Mouse (Mus musculus) CH12.LX (cell line): ENCODE data around the gene C2cd4d. TPM values are rescaled to one million over a fixed set of nuclear protein-coding genes. Genes with fewer than 3 reads are reported as not detected.
A peak's percentile ranks its signal among the peaks of the same experiment; 100 is the strongest.

Source experiments
- DNase-seq: peaks from one replicate; pipeline ENCODE4 v3.0.0-alpha.2; 2013; ENCODE audit errors: extremely low read depth
- H3K27ac ChIP-seq: 2 replicates; pipeline ENCODE4 v1.5.1; 2012; ENCODE audit warnings: low read depth, mild to moderate bottlenecking, control low read depth, moderate library complexity; ENCODE audit not compliant: insufficient read depth
- H3K27me3 ChIP-seq: replicated peaks from 2 replicates; pipeline ENCODE3; 2012; ENCODE audit warnings: inconsistent platforms
- H3K36me3 ChIP-seq, 2 experiments: replicated peaks in 1 of 2; 2 replicates each; pipeline versions ENCODE3 to v1.6.1; 2012; ENCODE audit warnings: inconsistent platforms in 1 of 2, low read length in 1 of 2, mild to moderate bottlenecking in 1 of 2, mixed read lengths in 1 of 2, moderate library complexity in 1 of 2; ENCODE audit not compliant: control insufficient read depth in 1 of 2, insufficient read depth in 1 of 2
- H3K4me1 ChIP-seq, 2 experiments: 2 replicates each; pipeline ENCODE4 v1.6.1; 2012; ENCODE audit warnings: inconsistent platforms in 1 of 2, moderate library complexity in 1 of 2; ENCODE audit not compliant: insufficient read depth in 2 of 2, control insufficient read depth in 1 of 2
- H3K4me2 ChIP-seq: 2 replicates; pipeline ENCODE4 v1.6.1; 2012; ENCODE audit warnings: low read depth, mild to moderate bottlenecking, control low read depth; ENCODE audit not compliant: poor library complexity, insufficient read depth, severe bottlenecking
- H3K4me3 ChIP-seq, 3 experiments: fragments of 150-350 bp in 1 of 3; sonication (generic) in 1 of 3; replicated peaks in 1 of 3; 2 replicates each; pipeline versions ENCODE3 to v1.5.1; 2011 to 2012; ENCODE audit warnings: low read depth in 2 of 3, low read length in 2 of 3, mild to moderate bottlenecking in 2 of 3, moderate library complexity in 2 of 3, control low read depth in 1 of 3, improper control_type of control experiment in 1 of 3, inconsistent platforms in 1 of 3, mixed read lengths in 1 of 3; ENCODE audit not compliant: poor library complexity in 1 of 3
- H3K79me2 ChIP-seq: replicated peaks from 2 replicates; pipeline ENCODE4 v1.6.1; 2012; ENCODE audit warnings: mild to moderate bottlenecking, moderate library complexity; ENCODE audit not compliant: control insufficient read depth, poor library complexity, insufficient read depth, severe bottlenecking; ENCODE audit errors: extremely low read depth
- H3K9ac ChIP-seq: 2 replicates; pipeline ENCODE4 v1.6.1; 2012; ENCODE audit warnings: low read depth, mild to moderate bottlenecking, control low read depth, moderate library complexity; ENCODE audit not compliant: insufficient read depth
- H3K9me3 ChIP-seq: replicated peaks from 2 replicates; pipeline ENCODE3; 2012; ENCODE audit warnings: low read length, inconsistent platforms, mixed read lengths
- BHLHE40 ChIP-seq: IDR thresholded peaks from 2 replicates; pipeline ENCODE4 v1.6.1; 2011; ENCODE audit warnings: mild to moderate bottlenecking, low read depth, low read length, improper control_type of control experiment
- CHD1 ChIP-seq: IDR thresholded peaks from 2 replicates; pipeline ENCODE4 v1.6.1; 2012; ENCODE audit warnings: low read depth, low read length, improper control_type of control experiment, inconsistent platforms
- CHD2 ChIP-seq: IDR thresholded peaks from 2 replicates; pipeline ENCODE4 v1.6.1; 2011; ENCODE audit warnings: low read length, improper control_type of control experiment
- CTCF ChIP-seq, 2 experiments: IDR thresholded peaks in 1 of 2; conservative IDR thresholded peaks in 1 of 2; 2 replicates each; pipeline ENCODE4 v1.5.1; 2011 to 2012; ENCODE audit warnings: low read depth in 2 of 2, low read length in 2 of 2, improper control_type of control experiment in 1 of 2, inconsistent platforms in 1 of 2, mild to moderate bottlenecking in 1 of 2, moderate library complexity in 1 of 2
- E2F4 ChIP-seq: IDR thresholded peaks from 2 replicates; pipeline ENCODE4 v1.6.1; 2011; ENCODE audit warnings: low read depth, low read length, improper control_type of control experiment; ENCODE audit not compliant: insufficient replicate concordance
- ELF1 ChIP-seq: IDR thresholded peaks from 2 replicates; pipeline ENCODE4 v1.6.1; 2014; ENCODE audit warnings: low read depth, mild to moderate bottlenecking, inconsistent platforms, low read length, improper control_type of control experiment
- EP300 ChIP-seq: IDR thresholded peaks from 2 replicates; pipeline ENCODE4 v1.6.1; 2011; ENCODE audit warnings: low read length, improper control_type of control experiment
- ETS1 ChIP-seq: conservative IDR thresholded peaks from 2 replicates; pipeline ENCODE4 v1.6.1; 2012; ENCODE audit warnings: low read depth, mild to moderate bottlenecking, inconsistent platforms, low read length, improper control_type of control experiment, moderate library complexity
- GABPA ChIP-seq: IDR thresholded peaks from 2 replicates; pipeline ENCODE4 v1.6.1; 2012; ENCODE audit warnings: low read depth, low read length, improper control_type of control experiment, inconsistent platforms; ENCODE audit not compliant: insufficient replicate concordance
- HCFC1 ChIP-seq: IDR thresholded peaks from 2 replicates; pipeline ENCODE4 v1.6.1; 2012; ENCODE audit warnings: low read depth, mild to moderate bottlenecking, inconsistent platforms, low read length, improper control_type of control experiment
- IRF4 ChIP-seq: IDR thresholded peaks from 2 replicates; pipeline ENCODE4 v1.6.1; 2014; ENCODE audit warnings: low read depth, mild to moderate bottlenecking, inconsistent platforms, low read length, improper control_type of control experiment
- JUN ChIP-seq: IDR thresholded peaks from 2 replicates; pipeline ENCODE4 v1.6.1; 2011; ENCODE audit warnings: low read depth, mild to moderate bottlenecking, low read length, improper control_type of control experiment, moderate library complexity; ENCODE audit not compliant: insufficient read depth
- KAT2A ChIP-seq: IDR thresholded peaks from 2 replicates; pipeline ENCODE4 v1.6.1; 2012; ENCODE audit warnings: low read length, improper control_type of control experiment, inconsistent platforms; ENCODE audit not compliant: insufficient replicate concordance
- MAX ChIP-seq: IDR thresholded peaks from 2 replicates; pipeline ENCODE4 v1.6.1; 2011; ENCODE audit warnings: low read length, improper control_type of control experiment
- MEF2A ChIP-seq: IDR thresholded peaks from 2 replicates; pipeline ENCODE4 v1.6.1; 2014; ENCODE audit warnings: low read depth, mild to moderate bottlenecking, inconsistent platforms, low read length, improper control_type of control experiment, borderline replicate concordance
- MYC ChIP-seq: IDR thresholded peaks from 2 replicates; pipeline ENCODE4 v1.6.1; 2011; ENCODE audit warnings: low read depth, mild to moderate bottlenecking, improper control_type of control experiment, low read length
- NELFE ChIP-seq: IDR thresholded peaks from 2 replicates; pipeline ENCODE4 v1.6.1; 2011; ENCODE audit warnings: low read depth, low read length, improper control_type of control experiment
- NRF1 ChIP-seq: IDR thresholded peaks from 2 replicates; pipeline ENCODE4 v1.6.1; 2014; ENCODE audit warnings: low read depth, mild to moderate bottlenecking, inconsistent platforms, low read length, improper control_type of control experiment, moderate library complexity
- RAD21 ChIP-seq: IDR thresholded peaks from 2 replicates; pipeline ENCODE4 v1.6.1; 2011; ENCODE audit warnings: low read depth, mild to moderate bottlenecking, low read length, improper control_type of control experiment, moderate library complexity
- RCOR1 ChIP-seq: conservative IDR thresholded peaks from 2 replicates; pipeline ENCODE4 v1.6.1; 2012; ENCODE audit warnings: low read depth, mild to moderate bottlenecking, inconsistent platforms, low read length, improper control_type of control experiment
- SIN3A ChIP-seq: IDR thresholded peaks from 2 replicates; pipeline ENCODE4 v1.6.1; 2012; ENCODE audit warnings: low read length, improper control_type of control experiment, inconsistent platforms
- SMC3 ChIP-seq: IDR thresholded peaks from 2 replicates; pipeline ENCODE4 v1.6.1; 2011; ENCODE audit warnings: low read depth, low read length, improper control_type of control experiment
- TBP ChIP-seq: conservative IDR thresholded peaks from 2 replicates; pipeline ENCODE4 v1.6.1; 2011; ENCODE audit warnings: low read depth, low read length, improper control_type of control experiment
- TCF12 ChIP-seq: IDR thresholded peaks from 2 replicates; pipeline ENCODE4 v1.6.1; 2014; ENCODE audit warnings: low read depth, mild to moderate bottlenecking, inconsistent platforms, low read length, improper control_type of control experiment
- UBTF ChIP-seq: IDR thresholded peaks from 2 replicates; pipeline ENCODE4 v1.6.1; 2012; ENCODE audit warnings: low read depth, mild to moderate bottlenecking, inconsistent platforms, low read length, improper control_type of control experiment, moderate library complexity
- USF1 ChIP-seq: IDR thresholded peaks from 2 replicates; pipeline ENCODE4 v1.6.1; 2014; ENCODE audit warnings: low read depth, mild to moderate bottlenecking, inconsistent platforms, low read length, improper control_type of control experiment
- USF2 ChIP-seq: conservative IDR thresholded peaks from 2 replicates; pipeline ENCODE4 v1.6.1; 2011; ENCODE audit warnings: low read depth, low read length, improper control_type of control experiment
- ZC3H11A ChIP-seq: IDR thresholded peaks from 2 replicates; pipeline ENCODE4 v1.6.1; 2012; ENCODE audit warnings: low read depth, mild to moderate bottlenecking, inconsistent platforms, low read length, improper control_type of control experiment
- ZKSCAN1 ChIP-seq: IDR thresholded peaks from 2 replicates; pipeline ENCODE4 v1.6.1; 2012; ENCODE audit warnings: low read depth, inconsistent platforms, low read length, improper control_type of control experiment, borderline replicate concordance
- ZMIZ1 ChIP-seq: IDR thresholded peaks from 2 replicates; pipeline ENCODE4 v1.6.1; 2012; ENCODE audit warnings: low read depth, mild to moderate bottlenecking, inconsistent platforms, low read length, improper control_type of control experiment
- ZNF384 ChIP-seq: IDR thresholded peaks from 2 replicates; pipeline ENCODE4 v1.6.1; 2012; ENCODE audit warnings: low read depth, low read length, improper control_type of control experiment, inconsistent platforms
- dilution Hi-C: fragments of 300-500 bp; cut with MboI; formaldehyde crosslinking; loops from 2 replicates; pipeline ENCODE4 v1.14.3; 2020; ENCODE audit warnings: low sequenced_read_pairs; ENCODE audit not compliant: extremely low pct_unique_long_range_greater_than_20kb, extremely low pct_ligation_motif_present
- in situ Hi-C: fragments of 300-500 bp; cut with MboI; formaldehyde crosslinking; loops from 3 replicates; pipeline ENCODE4 v1.14.3; 2019; ENCODE audit warnings: low sequenced_read_pairs, low pct_ligation_motif_present, low pct_unique_long_range_greater_than_20kb, mixed read lengths
- polyA plus RNA-seq: library from polyadenylated mRNA; unstranded; fragments of >175 nt; gene quantifications from 2 replicates; pipeline ENCODE4 v1.2.1, GENCODE M21; 2012; ENCODE audit warnings: low read depth; ENCODE audit not compliant: insufficient read length
- total RNA-seq, 2 experiments: library from RNA; depleted of rRNA; stranded (reverse); fragments of 300-350 nt in 1 of 2; fragments of >200 nt in 1 of 2; gene quantifications; 2 replicates each; pipeline ENCODE4 v1.2.3; 2012 to 2014

C2cd4d gene
- total and polyA plus RNA-seq, 3 experiments = not detected

- Histone ChIP-seq H3K4me2 (no peak overlapping the region), H3K4me3 (no peak overlapping the region), H3K4me1 (peaks cover 0 to 9% of the 10 kb centered on the region in 2 experiments; a peak in 2 of 4 replicates), H3K9ac (no peak overlapping the region), H3K27me3 (no peaks in the 10 kb centered on the region), H3K79me2 (no peaks in the 10 kb centered on the region), H3K27ac (no peak overlapping the region), H3K36me3 (peaks cover 0 to 11% of the 10 kb centered on the region in 2 experiments), H3K9me3 (peaks cover 10% of the 10 kb centered on the region)
- no peak for DNase-seq
- in situ Hi-C loops (no loop called here), dilution Hi-C loops (no loop called here)
- TF ChIP-seq ZMIZ1 = no peak
- no peak for TF ChIP-seq E2F4
- no peak for TF ChIP-seq MEF2A
- no peak for TF ChIP-seq BHLHE40
- TF ChIP-seq KAT2A = no peak
- no peak for TF ChIP-seq ETS1
- no peak for TF ChIP-seq MAX
- TF ChIP-seq NELFE = no peak
- TF ChIP-seq JUN = no peak
These were observed 1.9 kb downstream of the C2cd4d start for GRCm38 (mm10) chr3:94364154-94364526.

DNA sequence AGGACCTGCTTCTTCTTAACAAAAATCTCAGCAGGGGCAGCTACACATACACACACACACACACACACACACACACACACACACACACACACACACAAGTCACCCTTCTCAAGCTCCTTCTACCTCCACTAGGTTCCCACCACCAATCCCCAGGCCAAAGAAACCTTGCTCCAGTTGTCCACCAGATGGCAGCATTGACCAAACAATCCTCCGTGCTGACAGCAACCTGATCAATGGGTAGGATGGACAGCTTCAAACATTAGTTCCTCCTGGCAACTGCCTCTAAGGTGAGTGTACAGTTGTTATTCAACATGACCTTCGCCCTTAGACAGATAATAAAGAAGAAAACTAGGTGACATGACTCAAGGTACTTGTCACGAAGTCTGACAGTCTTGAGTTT is 4.5 kb downstream of the C2cd4d start:
- Histone ChIP-seq H3K27me3 (no peaks in the 10 kb centered on the region), H3K9ac (no peak overlapping the region), H3K4me2 (no peak overlapping the region), H3K9me3 (peaks cover 10% of the 10 kb centered on the region), H3K27ac (no peak overlapping the region), H3K4me3 (peak overlapping the region in 1 of 3 experiments; percentile 25), H3K36me3 (peaks cover 0 to 11% of the 10 kb centered on the region in 2 experiments), H3K79me2 (no peaks in the 10 kb centered on the region), H3K4me1 (peaks cover 0 to 12% of the 10 kb centered on the region in 2 experiments; a peak in 2 of 4 replicates)
- in situ Hi-C loops = no loop called here
- dilution Hi-C loops = no loop called here
- DNase-seq = peak; percentile 93
- TF ChIP-seq TBP (peak; percentile 58; the same call in 1 of the 2 replicates), CTCF (conservative IDR thresholded peaks at IDR 0.05 in 1 of 2, IDR thresholded peaks at IDR 0.05 in 1 of 2; ENCODE audit: low read depth in 2 of 2, low read length in 2 of 2) (peak; percentile 59 to 97; a peak in 3 of 4 replicates), SIN3A (peak; percentile 66), EP300 (peak; percentile 15; the same call in 1 of the 2 replicates), ETS1 (no peak), IRF4 (peak; percentile 59; the same call in 1 of the 2 replicates), RCOR1 (peak; percentile 47; the same call in 1 of the 2 replicates), NELFE (peak; percentile 55; the same call in 1 of the 2 replicates), ZMIZ1 (no peak), TCF12 (0 out of 2 replicates have a peak, but pooled peaks have one; percentile 21), ZNF384 (peak; percentile 29; the same call in 1 of the 2 replicates), RAD21 (peak; percentile 98), CHD2 (no peak), UBTF (no peak), ELF1 (peak; percentile 53; the same call in 1 of the 2 replicates), ZKSCAN1 (no peak), SMC3 (peak; percentile 95), HCFC1 (peak; percentile 33; the same call in 1 of the 2 replicates), GABPA (no peak), USF1 (no peak), MYC (peak; percentile 71), NRF1 (0 out of 2 replicates have a peak, but pooled peaks have one; percentile 45), CHD1 (no peak), BHLHE40 (peak; percentile 31), ZC3H11A (peak; percentile 76; the same call in 1 of the 2 replicates), USF2 (no peak)
